Mouse (Mus musculus): ENCODE measurements around the gene Mmp8. TPM values are rescaled to one million over a fixed set of nuclear protein-coding genes. Genes with fewer than 3 reads are reported as not detected.

Gene Mmp8
- 0.68 and 2.5 TPM in 2 replicates for polyA plus RNA-seq (2012)

DNA sequence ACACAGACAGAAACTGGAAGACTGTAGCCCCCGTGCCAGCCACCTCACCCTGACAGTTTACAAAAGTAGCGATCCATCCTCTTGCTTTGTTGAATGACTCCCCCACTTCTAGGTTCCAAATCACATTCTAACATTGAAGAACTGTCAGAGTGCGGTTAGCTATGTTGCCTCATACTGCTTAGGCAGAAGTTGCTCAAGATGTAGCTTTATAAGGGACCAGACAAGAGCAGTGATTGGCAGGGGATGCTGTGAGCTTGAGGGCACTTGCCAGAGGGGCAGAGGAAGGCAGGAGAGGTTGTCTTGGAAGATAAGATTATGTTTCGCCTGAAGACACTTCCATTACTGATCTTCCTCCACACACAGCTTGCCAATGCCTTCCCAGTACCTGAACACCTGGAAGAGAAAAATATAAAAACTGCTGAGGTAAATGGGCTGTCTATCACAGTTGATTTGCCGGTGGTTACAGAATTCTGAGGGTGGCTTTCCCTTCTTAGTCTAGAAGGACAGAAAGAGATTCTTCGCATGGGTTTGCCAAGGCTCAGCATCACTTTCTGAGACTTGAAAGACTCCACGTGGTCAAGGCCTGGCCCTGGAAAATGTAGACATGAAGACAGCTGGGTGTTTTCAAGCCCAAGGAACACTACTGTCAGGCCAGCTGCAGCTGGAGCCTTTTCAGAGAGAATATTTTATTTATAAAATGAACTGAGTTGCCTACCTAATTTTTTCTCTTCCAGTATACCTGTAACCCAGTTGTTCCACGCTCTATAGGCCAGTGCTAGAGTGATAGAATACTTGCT lies at the start of gene Mmp8:
Gene Mmp8 (plus strand): TSS at position 236 of the 797 bp plus-strand sequence.

DNA sequence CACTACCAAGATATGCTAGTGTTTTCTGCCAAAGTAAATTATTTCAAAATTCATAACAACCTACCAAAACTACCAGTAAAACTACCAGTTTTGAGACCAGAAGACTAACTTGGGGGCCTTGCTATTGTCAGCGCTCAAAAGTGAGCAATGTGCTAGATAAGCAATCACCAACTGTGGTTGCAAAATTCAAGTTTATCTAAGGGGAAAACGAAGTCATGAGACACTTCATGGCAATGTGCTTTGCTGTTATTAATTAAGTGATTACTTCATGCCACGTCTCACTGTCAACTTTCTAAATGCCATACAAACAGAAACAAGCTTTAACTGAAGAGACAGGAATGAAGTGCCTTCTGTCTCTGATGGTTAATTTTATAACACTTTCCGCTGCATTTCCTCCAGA lies 12.9 kb downstream of the Mmp8 start, which contains the start of gene Mmp27:
Gene Mmp27 (plus strand): TSS at position 235 of the 400 bp plus-strand sequence.

Other genes starting within 250 kb of the Mmp8 start
- not detected in 2 replicates for gene Mmp12, start 214.1 kb upstream of the Mmp8 start, polyA plus RNA-seq (2012)
- not detected in 2 replicates for gene Mmp1b, start 170.4 kb upstream of the Mmp8 start, polyA plus RNA-seq (2012)
- gene Mmp3, start 112.6 kb upstream of the Mmp8 start, polyA plus RNA-seq (2012), result not detected in 2 replicates
- gene Mmp10, start 56.1 kb upstream of the Mmp8 start, polyA plus RNA-seq (2012), result not detected in 2 replicates
- not detected in 2 replicates for gene Mmp27, start 12.9 kb downstream of the Mmp8 start, polyA plus RNA-seq (2012)
- not detected in 2 replicates for gene Mmp20, start 69.8 kb downstream of the Mmp8 start, polyA plus RNA-seq (2012)
- not detected in 2 replicates for gene Mmp7, start 133.6 kb downstream of the Mmp8 start, polyA plus RNA-seq (2012)
- gene Tmem123, start 205.6 kb downstream of the Mmp8 start, polyA plus RNA-seq (2012), result 52.3 and 53.7 TPM in 2 replicates

Data from megakaryocyte-erythroid progenitor cell, adult 5 weeks (primary cell).